ENCODE assay signal across 9 mouse cellular contexts in genomic region chr9:79723090-79723489, GRCm38 (mm10). TPM values are rescaled to one million over a fixed set of nuclear protein-coding genes. Genes with fewer than 3 reads are reported as not detected.
A peak's percentile ranks its signal among the peaks of the same experiment; 100 is the strongest.
DNase-seq lines count a peak whose midpoint lies in the region; ATAC-seq and TF ChIP-seq lines count a peak whose summit lies in the region.
"Had no signal": no experiment of that assay in that cellular context is flagged by ENCODE, and none has a peak within 500 bp of the region (broad histone marks: within the 10 kb centered on the region; RNA-seq: fewer than 3 reads in every experiment).

No protein-coding gene starts in this region.

- H3K4me2 ChIP-seq in neural tube, embryonic 15.5 days = no peak overlapping the region
- no peak overlapping the region for H3K4me2 ChIP-seq in intestine, embryonic 16.5 days (ENCODE audit: low read depth, low read length)
- H3K4me2 ChIP-seq: limb, embryonic 12.5 days had no signal

- no peak overlapping the region for H3K9ac ChIP-seq in MEL (ENCODE audit: control insufficient read depth, low read depth, low read length, poor library complexity, severe bottlenecking)
- H3K9ac ChIP-seq in neural tube, embryonic 15.5 days (replicated peaks) = no peak overlapping the region
- no peak overlapping the region for H3K9ac ChIP-seq in intestine, embryonic 16.5 days (ENCODE audit: low read depth, low read length)
- H3K9ac ChIP-seq: limb, embryonic 12.5 days had no signal

- TF ChIP-seq POLR2A in MEL (IDR thresholded peaks at IDR 0.05; ENCODE audit: control insufficient read depth in 1 of 2, insufficient read depth in 1 of 2, low read depth in 1 of 2, low read length in 2 of 2, poor library complexity in 1 of 2) = no peak

- DNase-seq in cerebellum, postnatal 14 days = peak; percentile 53 to 65
- peak; percentile 10 to 24 for DNase-seq in layer of hippocampus, postnatal 10 days (ENCODE audit: low spot score in 2 of 2)
- no peak for DNase-seq in layer of hippocampus, adult 8-10 months (ENCODE audit: low spot score in 2 of 2)
- DNase-seq in MEL (ENCODE audit: low read depth, low spot score) = peak; percentile 68
- peak; percentile 60 for DNase-seq in lung, postnatal 10 days

- H3K4me1 ChIP-seq in MEL (ENCODE audit: control insufficient read depth in 1 of 2, insufficient read depth in 2 of 2, low read length in 2 of 2) = no peaks in the 10 kb centered on the region
- H3K4me1 ChIP-seq in neural tube, embryonic 15.5 days = peaks cover 27% of the 10 kb centered on the region
- H3K4me1 ChIP-seq in intestine, embryonic 16.5 days (ENCODE audit: control insufficient read depth, insufficient read depth, low read length) = peaks cover 10% of the 10 kb centered on the region

- H3K79me2 ChIP-seq in MEL (ENCODE audit: control insufficient read depth, insufficient read depth, low read length, poor library complexity) = no peaks in the 10 kb centered on the region

- peak in 2 of 3 experiments; percentile 53 to 80; a peak in 4 of 6 replicates for TF ChIP-seq CTCF in MEL (IDR thresholded peaks at IDR 0.05 in 2 of 3, conservative IDR thresholded peaks at IDR 0.05 in 1 of 3; ENCODE audit: control insufficient read depth in 1 of 3, insufficient read depth in 1 of 3, low read depth in 2 of 3, low read length in 3 of 3, poor library complexity in 1 of 3, severe bottlenecking in 1 of 3)

- H3K9me3 ChIP-seq in MEL (replicated peaks; ENCODE audit: insufficient read depth, low read length) = no peaks in the 10 kb centered on the region
- no peaks in the 10 kb centered on the region for H3K9me3 ChIP-seq in neural tube, embryonic 15.5 days (replicated peaks)
- no peaks in the 10 kb centered on the region for H3K9me3 ChIP-seq in intestine, embryonic 16.5 days (ENCODE audit: control insufficient read depth, low read length)

- 33% methylated on average over 5 of the region's 5 CpGs for WGBS in neural tube, embryonic 15.5 days
- 30% methylated on average over 5 of the region's 5 CpGs for WGBS in intestine, embryonic 16.5 days

- peaks cover 0 to 7% of the 10 kb centered on the region in 2 experiments for H3K27me3 ChIP-seq in MEL (ENCODE audit: control insufficient read depth in 1 of 2, insufficient read depth in 2 of 2, low read length in 2 of 2)
- H3K27me3 ChIP-seq in neural tube, embryonic 15.5 days (replicated peaks) = peaks cover 20% of the 10 kb centered on the region
- H3K27me3 ChIP-seq in intestine, embryonic 16.5 days (replicated peaks; ENCODE audit: control insufficient read depth, insufficient read depth, low read length) = peaks cover 22% of the 10 kb centered on the region

- no peak overlapping the region for H3K4me3 ChIP-seq in MEL (ENCODE audit: control insufficient read depth in 1 of 2, insufficient read depth in 1 of 2, low read depth in 2 of 2, low read length in 2 of 2)
- no peak overlapping the region for H3K4me3 ChIP-seq in neural tube, embryonic 15.5 days (replicated peaks)
- H3K4me3 ChIP-seq in intestine, embryonic 16.5 days (ENCODE audit: low read length) = no peak overlapping the region
- H3K4me3 ChIP-seq: limb, embryonic 12.5 days had no signal

- TF ChIP-seq EP300 in MEL (IDR thresholded peaks at IDR 0.05; ENCODE audit: low read depth in 1 of 2, low read length in 2 of 2) = no peak

- H3K27ac ChIP-seq in MEL (ENCODE audit: control insufficient read depth, low read depth, low read length) = no peak overlapping the region
- no peak overlapping the region for H3K27ac ChIP-seq in neural tube, embryonic 15.5 days (replicated peaks)
- no peak overlapping the region for H3K27ac ChIP-seq in intestine, embryonic 16.5 days (ENCODE audit: low read length)
- H3K27ac ChIP-seq: limb, embryonic 12.5 days had no signal

- TF ChIP-seq RAD21 in MEL (IDR thresholded peaks at IDR 0.05; ENCODE audit: low read depth, low read length) = peak; percentile 81

- no peaks in the 10 kb centered on the region for H3K36me3 ChIP-seq in MEL (ENCODE audit: control insufficient read depth in 1 of 2, insufficient read depth in 2 of 2, low read length in 2 of 2)
- no peaks in the 10 kb centered on the region for H3K36me3 ChIP-seq in neural tube, embryonic 15.5 days
- H3K36me3 ChIP-seq in intestine, embryonic 16.5 days (ENCODE audit: control insufficient read depth, insufficient read depth, low read length) = no peaks in the 10 kb centered on the region
- H3K36me3 ChIP-seq: limb, embryonic 12.5 days had no signal

- no peak for ATAC-seq in cerebellum, adult (ENCODE audit: insufficient number of reproducible peaks, low FRiP score, low TSS enrichment)
- no peak for ATAC-seq in neural tube, embryonic 15.5 days (ENCODE audit: low FRiP score)
- ATAC-seq in intestine, embryonic 16.5 days = no peak

TF ChIP-seq in MEL, 35 proteins besides CTCF, POLR2A, EP300 and RAD21:
- TF ChIP-seq CHD2 (IDR thresholded peaks at IDR 0.05; ENCODE audit: low read length) = no peak
- peak; percentile 64 for TF ChIP-seq ZC3H11A (IDR thresholded peaks at IDR 0.05; ENCODE audit: low read depth, low read length)
- peak; percentile 79 for TF ChIP-seq SMC3 (IDR thresholded peaks at IDR 0.05; ENCODE audit: low read depth, low read length)
- TF ChIP-seq ZNF384 (IDR thresholded peaks at IDR 0.05; ENCODE audit: low read depth, low read length) = 0 out of 2 replicates have a peak, but pooled peaks have one; percentile 21

RNA-seq across cellular contexts. Expression of gene Col12a1, which starts 4.5 kb away (rescaled TPM):
- total RNA-seq in layer of hippocampus, postnatal 10 days (2021) = 10 to 100 TPM; 10.9 to 15.5 TPM
- total RNA-seq in layer of hippocampus, adult 8-10 months (2022) = 1 to 10 TPM; 4.8 to 8.2 (median 6.1) TPM
- total RNA-seq in MEL (2012; rRNA removed) = 0.07 TPM in 1 of 2 replicates, not detected in the other
- polyA plus RNA-seq in MEL (2012; ENCODE audit: insufficient read depth in 1 of 2, insufficient read length in 2 of 2, low read depth in 1 of 2, low replicate concordance in 2 of 2, missing spikeins in 1 of 2) = under 1 TPM in 1 of 2 experiments, not detected in 1; 0.13 TPM
- 20.5 and 21.2 TPM in 2 replicates for polyA plus RNA-seq in neural tube, embryonic 15.5 days (2015; fragmentation: Nextera tagmentation; extraction: Ambion mirVana)
- polyA plus RNA-seq in intestine, embryonic 16.5 days (2015; fragmentation: Nextera tagmentation; extraction: Ambion mirVana) = 25.4 and 25.9 TPM in 2 replicates

RNA-seq across cellular contexts. Expression of gene Cox7a2, which starts 36.6 kb away (rescaled TPM):
- total RNA-seq in layer of hippocampus, postnatal 10 days (2021) = 100 to 1,000 TPM; 306 to 341 TPM
- 100 to 1,000 TPM; 317 to 352 (median 338) TPM for total RNA-seq in layer of hippocampus, adult 8-10 months (2022)
- total RNA-seq in MEL (2012; rRNA removed) = 393 and 439 TPM in 2 replicates
- 100 to 1,000 TPM in 1 of 2 experiments, not detected in 1; 381 TPM for polyA plus RNA-seq in MEL (2012; ENCODE audit: insufficient read depth in 1 of 2, insufficient read length in 2 of 2, low read depth in 1 of 2, low replicate concordance in 2 of 2, missing spikeins in 1 of 2)
- 849 and 1,018 TPM in 2 replicates for polyA plus RNA-seq in neural tube, embryonic 15.5 days (2015; fragmentation: Nextera tagmentation; extraction: Ambion mirVana)
- 950 and 971 TPM in 2 replicates for polyA plus RNA-seq in intestine, embryonic 16.5 days (2015; fragmentation: Nextera tagmentation; extraction: Ambion mirVana)

Comparison
In these comparisons a context has a peak if more than half of its experiments do, and no peak if none do; other contexts are left out.
1. DNase-seq: peak in cerebellum, postnatal 14 days (2 of 2), layer of hippocampus, postnatal 10 days (2 of 2), MEL (single experiment) and lung, postnatal 10 days (single experiment); none in layer of hippocampus, adult 8-10 months (0 of 2).